20 mouse cellular contexts compared by ENCODE assay signal in genomic region chr1:93725665-93726064, GRCm38 (mm10). TPM values are rescaled to one million over a fixed set of nuclear protein-coding genes. Genes with fewer than 3 reads are reported as not detected.
DNase-seq lines count a peak whose midpoint lies in the region; ATAC-seq and TF ChIP-seq lines count a peak whose summit lies in the region.
"Had no signal": no experiment of that assay in that cellular context is flagged by ENCODE, and none has a peak within 500 bp of the region (broad histone marks: within the 10 kb centered on the region; RNA-seq: fewer than 3 reads in every experiment).

No protein-coding gene starts in this region.

- no peaks in the 10 kb centered on the region for H3K27me3 ChIP-seq in intestine, embryonic 16.5 days (replicated peaks; ENCODE audit: control insufficient read depth, insufficient read depth, low read length)
- no peaks in the 10 kb centered on the region for H3K27me3 ChIP-seq in intestine, postnatal 0 days (replicated peaks; ENCODE audit: control insufficient read depth, insufficient read depth, low read length)
- H3K27me3 ChIP-seq: midbrain, embryonic 12.5 days had no signal

- H3K4me1 ChIP-seq in intestine, embryonic 16.5 days (ENCODE audit: control insufficient read depth, insufficient read depth, low read length): no peaks in the 10 kb centered on the region
- H3K4me1 ChIP-seq in intestine, postnatal 0 days (replicated peaks; ENCODE audit: control insufficient read depth, insufficient read depth, low read length): no peaks in the 10 kb centered on the region
- H3K4me1 ChIP-seq: midbrain, embryonic 12.5 days had no signal

- no peaks in the 10 kb centered on the region for H3K9me3 ChIP-seq in intestine, embryonic 16.5 days (ENCODE audit: control insufficient read depth, low read length)
- H3K9me3 ChIP-seq in intestine, postnatal 0 days (ENCODE audit: control insufficient read depth): no peaks in the 10 kb centered on the region
- H3K9me3 ChIP-seq: midbrain, embryonic 12.5 days had no signal

- no peak for TF ChIP-seq CTCF in intestine, postnatal 0 days (IDR thresholded peaks at IDR 0.05; ENCODE audit: low read depth)

- no peak overlapping the region for H3K27ac ChIP-seq in intestine, embryonic 16.5 days (ENCODE audit: low read length)
- no peak overlapping the region for H3K27ac ChIP-seq in intestine, postnatal 0 days (ENCODE audit: low read depth, low read length)
- H3K27ac ChIP-seq: gastrocnemius, adult 2 months; hindbrain, postnatal 0 days; midbrain, embryonic 12.5 days had no signal

- ATAC-seq in intestine, embryonic 16.5 days: peak; percentile 21; the same call in 1 of the 2 replicates
- no peak for ATAC-seq in intestine, postnatal 0 days
- ATAC-seq in erythroblast, adult 5-6 weeks (replicated peaks; ENCODE audit: low FRiP score, poor library complexity, severe bottlenecking): no peak
- ATAC-seq in erythroid progenitor cell, adult 5-6 weeks (replicated peaks; ENCODE audit: low FRiP score, poor library complexity, severe bottlenecking): no peak
- ATAC-seq: forebrain, embryonic 14.5 days; hindbrain, postnatal 0 days; liver, postnatal 0 days had no signal

- H3K4me2 ChIP-seq in intestine, embryonic 16.5 days (ENCODE audit: low read depth, low read length): no peak overlapping the region
- H3K4me2 ChIP-seq in intestine, postnatal 0 days (replicated peaks; ENCODE audit: low read depth): no peak overlapping the region
- H3K4me2 ChIP-seq: midbrain, embryonic 12.5 days had no signal

- intact Hi-C loops in heart, postnatal 25 days (cut with DNase I): loop anchor here (5.0 kb wide), 2 partner anchors 38 to 213 kb away; partner anchors contain the start of genes Bok and Farp2

- DNase-seq in heart, adult 11 months: peak; percentile 90
- no peak for DNase-seq in heart, postnatal 25 days (ENCODE audit: low spot score)
- DNase-seq in adrenal gland, adult 8-10 months: peak; percentile 73
- DNase-seq: cerebellum, adult 9-10 months; gastrocnemius, adult 2 months; heart, postnatal 36 days; kidney, adult 18-20 months; kidney, postnatal 14 days; liver; liver, postnatal 0 days; thymus, postnatal 14 days had no signal

- WGBS in intestine, embryonic 16.5 days: 91% methylated on average over 5 of the region's 5 CpGs
- 76% methylated on average over 5 of the region's 5 CpGs for WGBS in intestine, postnatal 0 days

- no peak overlapping the region for H3K9ac ChIP-seq in intestine, embryonic 16.5 days (ENCODE audit: low read depth, low read length)
- no peak overlapping the region for H3K9ac ChIP-seq in intestine, postnatal 0 days (ENCODE audit: low read depth, low read length)
- H3K9ac ChIP-seq: liver, postnatal 0 days; midbrain, embryonic 12.5 days had no signal

- H3K4me3 ChIP-seq in intestine, embryonic 16.5 days (ENCODE audit: low read length): no peak overlapping the region
- H3K4me3 ChIP-seq in intestine, postnatal 0 days (ENCODE audit: low read depth, low read length): no peak overlapping the region
- H3K4me3 ChIP-seq: erythroblast, embryonic 14.5 days; gastrocnemius, adult 2 months; midbrain, embryonic 12.5 days had no signal

- H3K36me3 ChIP-seq in intestine, embryonic 16.5 days (ENCODE audit: control insufficient read depth, insufficient read depth, low read length): peaks cover 3% of the 10 kb centered on the region; the same call in 1 of the 2 replicates
- peaks cover 8% of the 10 kb centered on the region; the same call in 1 of the 2 replicates for H3K36me3 ChIP-seq in intestine, postnatal 0 days (ENCODE audit: control insufficient read depth, insufficient read depth)

RNA-seq across cellular contexts. Expression of gene Atg4b, which starts 25.6 kb away (rescaled TPM):
- 10 to 100 TPM; 36.9 to 37.9 TPM for total RNA-seq in heart, postnatal 25 days (2021)
- polyA plus RNA-seq in intestine, embryonic 16.5 days (2015; fragmentation: Nextera tagmentation; extraction: Ambion mirVana): 64.9 and 69.1 TPM in 2 replicates
- 66.7 and 66.9 TPM in 2 replicates for polyA plus RNA-seq in intestine, postnatal 0 days (2015; fragmentation: Nextera tagmentation; extraction: Ambion mirVana)
- total RNA-seq in adrenal gland, adult 8-10 months (2022): 100 to 1,000 TPM in 2 of 4 experiments, 10 to 100 TPM in 2; 80.6 to 135 (median 109) TPM
- 12.3 and 20.7 TPM in 2 replicates for total RNA-seq in erythroblast, adult 5-6 weeks (2015; ENCODE audit: low replicate concordance)
- 20.8 and 21.0 TPM in 2 replicates for total RNA-seq in erythroblast, adult 5-6 weeks (2017; ENCODE audit: low replicate concordance)
- 67.8 and 91.4 TPM in 2 replicates for total RNA-seq in erythroid progenitor cell, adult 5-6 weeks (2015; ENCODE audit: low replicate concordance)
- 116 and 166 TPM in 2 replicates for total RNA-seq in erythroid progenitor cell, adult 5-6 weeks (2017; ENCODE audit: low replicate concordance)

RNA-seq across cellular contexts. Expression of gene Thap4, which starts 29.0 kb away (rescaled TPM):
- total RNA-seq in heart, postnatal 25 days (2021): 10 to 100 TPM; 78.5 to 84.7 TPM
- polyA plus RNA-seq in intestine, embryonic 16.5 days (2015; fragmentation: Nextera tagmentation; extraction: Ambion mirVana): 85.9 and 88.1 TPM in 2 replicates
- 56.6 and 59.0 TPM in 2 replicates for polyA plus RNA-seq in intestine, postnatal 0 days (2015; fragmentation: Nextera tagmentation; extraction: Ambion mirVana)
- 10 to 100 TPM; 45.0 to 54.2 (median 51.8) TPM for total RNA-seq in adrenal gland, adult 8-10 months (2022)
- 6.3 and 15.0 TPM in 2 replicates for total RNA-seq in erythroblast, adult 5-6 weeks (2015; ENCODE audit: low replicate concordance)
- 1.4 and 6.1 TPM in 2 replicates for total RNA-seq in erythroblast, adult 5-6 weeks (2017; ENCODE audit: low replicate concordance)
- total RNA-seq in erythroid progenitor cell, adult 5-6 weeks (2015; ENCODE audit: low replicate concordance): 1.1 and 30.6 TPM in 2 replicates
- total RNA-seq in erythroid progenitor cell, adult 5-6 weeks (2017; ENCODE audit: low replicate concordance): 3.1 and 14.1 TPM in 2 replicates

RNA-seq across cellular contexts. Expression of gene Bok, which starts 40.2 kb away (rescaled TPM):
- 1 to 10 TPM; 4.7 TPM for total RNA-seq in heart, postnatal 25 days (2021)
- 44.7 and 53.0 TPM in 2 replicates for polyA plus RNA-seq in intestine, embryonic 16.5 days (2015; fragmentation: Nextera tagmentation; extraction: Ambion mirVana)
- 54.4 and 57.2 TPM in 2 replicates for polyA plus RNA-seq in intestine, postnatal 0 days (2015; fragmentation: Nextera tagmentation; extraction: Ambion mirVana)
- 10 to 100 TPM in 3 of 4 experiments, 1 to 10 TPM in 1; 9.1 to 13.5 (median 11.1) TPM for total RNA-seq in adrenal gland, adult 8-10 months (2022)
- not detected in 2 replicates for total RNA-seq in erythroblast, adult 5-6 weeks (2015; ENCODE audit: low replicate concordance)
- not detected in 2 replicates for total RNA-seq in erythroblast, adult 5-6 weeks (2017; ENCODE audit: low replicate concordance)
- not detected in 2 replicates for total RNA-seq in erythroid progenitor cell, adult 5-6 weeks (2015; ENCODE audit: low replicate concordance)
- not detected in 2 replicates for total RNA-seq in erythroid progenitor cell, adult 5-6 weeks (2017; ENCODE audit: low replicate concordance)
- total RNA-seq: monocyte, adult 5-6 weeks had no signal
- polyA plus RNA-seq: erythroblast, embryonic 14.5 days had no signal

Comparison
In these comparisons a context has a peak if more than half of its experiments do, and no peak if none do; other contexts are left out.
1. RNA of gene Bok, which starts 40.2 kb away (total RNA-seq): 9.1 to 13.5 TPM in adrenal gland, adult 8-10 months and 4.7 TPM in heart, postnatal 25 days; not detected in erythroblast, adult 5-6 weeks and not detected in erythroid progenitor cell, adult 5-6 weeks; every median in the first group is over 4 times any median in the second.